Mouse (Mus musculus) left cerebral cortex, postnatal 10 days (tissue): ENCODE data around the gene Olfr692. TPM values are rescaled to one million over a fixed set of nuclear protein-coding genes. Genes with fewer than 3 reads are reported as not detected.
"Not testable (repeated sequence)": the region's sequence is repeated elsewhere in the genome, so short reads cannot be mapped to it uniquely, and the experiment has no call there.

ENCODE experiments used
- DNase-seq, 2 experiments: peaks; one replicate each; pipeline ENCODE4 v3.0.0; 2021 to 2022; ENCODE audit warnings: low spot score in 2 of 2, mixed read lengths in 1 of 2; ENCODE audit errors: extremely low spot score in 1 of 2
- intact Hi-C: fragments of 180-260 bp; cut with DNase I; formaldehyde crosslinking; loops from one replicate; pipeline ENCODE4 v1.15.1; 2025
- total RNA-seq, 2 experiments: library from RNA; stranded (reverse); gene quantifications; 2 replicates each; pipeline ENCODE4 v1.2.3; 2021

Gene Olfr692
- total RNA-seq, result not detected

DNA sequence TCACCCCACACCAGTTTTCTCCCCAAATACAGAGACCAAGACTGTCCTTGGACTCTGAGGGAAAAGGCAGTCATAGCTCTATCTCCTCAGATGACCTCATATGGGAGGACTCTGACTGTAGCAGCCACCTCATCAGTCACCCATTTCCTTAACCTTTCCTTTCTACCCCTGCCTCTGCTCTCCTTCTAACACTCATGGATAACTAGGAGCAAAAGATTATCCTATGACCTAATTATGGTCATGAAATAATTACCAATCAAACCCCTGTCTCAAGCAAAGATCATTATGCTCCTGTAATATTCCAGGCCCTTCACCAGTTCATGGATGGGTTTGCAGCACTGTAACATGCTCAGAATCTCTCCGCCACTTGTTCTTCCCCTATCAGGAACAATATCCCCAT is at the start of gene Olfr692:
Gene Olfr692 (plus strand): TSS at position 301 of the 400 bp plus-strand sequence.
- DNase-seq, result no peak
- intact Hi-C loops, result no loop called here

- DNase-seq, result no peak
- intact Hi-C loops, result loop anchor here (10.0 kb wide), 1 partner anchor 141 kb away; the partner anchor contains the start of gene Olfr685
These were observed 42.7 kb upstream of the Olfr692 start for GRCm38 (mm10) chr7:105325302-105325701.

- intact Hi-C loops, result no loop called here
- DNase-seq, result no peak
These were observed 34.0 kb upstream of the Olfr692 start, which contains the start of gene Olfr690 for GRCm38 (mm10) chr7:105334004-105334403. Olfr690 (minus strand) TSS chr7:105334104.

GRCm38 (mm10) chr7:105342170-105342569 is 25.9 kb upstream of the Olfr692 start, which contains the start of gene Olfr691:
Olfr691 (minus strand) TSS chr7:105342270.
- intact Hi-C loops, result no loop called here
- no peak for DNase-seq

DNA sequence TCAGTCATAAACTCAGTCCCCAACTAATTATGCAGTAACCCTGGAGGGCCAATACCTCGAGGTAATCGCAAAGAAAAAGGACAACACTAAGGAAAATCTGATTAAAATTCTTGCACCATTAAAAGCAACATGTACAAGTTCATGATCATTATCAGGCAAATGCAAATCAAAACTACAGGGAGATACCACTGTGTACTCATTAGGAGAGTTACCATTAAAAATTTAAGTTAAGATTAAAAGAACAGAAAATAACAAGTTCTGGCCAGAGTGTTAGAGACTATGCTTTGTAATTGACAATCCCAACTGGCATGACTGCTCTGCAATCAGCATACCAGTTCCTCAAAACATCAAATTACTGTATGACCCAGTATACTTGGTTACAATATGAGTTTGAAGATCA is 25.3 kb upstream of the Olfr692 start:
- intact Hi-C loops, result no loop called here
- no peak for DNase-seq

DNA sequence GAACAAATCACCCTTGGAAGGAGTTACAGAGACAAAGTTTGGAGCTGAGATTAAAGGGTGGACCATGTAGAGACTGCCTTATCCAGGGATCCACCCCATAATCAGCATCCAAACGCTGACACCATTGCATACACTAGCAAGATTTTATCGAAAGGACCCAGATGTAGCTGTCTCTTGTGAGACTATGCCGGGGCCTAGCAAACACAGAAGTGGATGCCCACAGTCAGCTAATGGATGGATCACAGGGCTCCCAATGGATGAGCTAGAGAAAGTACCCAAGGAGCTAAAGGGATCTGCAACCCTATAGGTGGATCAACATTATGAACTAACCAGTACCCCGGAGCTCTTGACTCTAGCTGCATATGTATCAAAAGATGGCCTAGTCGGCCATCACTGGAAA is 12.0 kb upstream of the Olfr692 start:
- intact Hi-C loops, DNase-seq: not testable (repeated sequence)

GRCm38 (mm10) chr7:105356487-105356886 is 11.5 kb upstream of the Olfr692 start:
- intact Hi-C loops, DNase-seq: not testable (repeated sequence)

GRCm38 (mm10) chr7:105361713-105362112 is 6.3 kb upstream of the Olfr692 start:
- no peak for DNase-seq
- intact Hi-C loops, result no loop called here

DNA sequence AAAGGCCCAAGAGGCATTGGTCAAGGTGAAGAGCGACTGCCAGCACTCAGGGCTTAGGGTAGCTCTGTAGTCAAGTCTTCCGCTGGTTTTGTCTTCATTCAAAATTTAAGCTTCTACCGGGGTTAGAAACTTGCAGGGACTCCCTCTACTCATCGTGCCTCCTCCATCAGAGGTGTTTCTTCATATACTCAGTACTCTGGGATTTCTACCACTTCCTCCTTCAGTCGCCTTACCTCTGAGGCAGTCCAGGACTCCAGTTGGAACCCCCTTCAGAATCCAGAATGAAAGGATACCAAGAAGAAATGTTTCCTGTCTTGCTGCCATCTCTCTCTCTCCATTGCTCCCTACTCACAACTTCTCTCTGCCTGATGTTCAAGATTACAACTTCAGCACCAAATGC is 762 bp upstream of the Olfr692 start:
- no peak for DNase-seq
- intact Hi-C loops, result no loop called here

DNA sequence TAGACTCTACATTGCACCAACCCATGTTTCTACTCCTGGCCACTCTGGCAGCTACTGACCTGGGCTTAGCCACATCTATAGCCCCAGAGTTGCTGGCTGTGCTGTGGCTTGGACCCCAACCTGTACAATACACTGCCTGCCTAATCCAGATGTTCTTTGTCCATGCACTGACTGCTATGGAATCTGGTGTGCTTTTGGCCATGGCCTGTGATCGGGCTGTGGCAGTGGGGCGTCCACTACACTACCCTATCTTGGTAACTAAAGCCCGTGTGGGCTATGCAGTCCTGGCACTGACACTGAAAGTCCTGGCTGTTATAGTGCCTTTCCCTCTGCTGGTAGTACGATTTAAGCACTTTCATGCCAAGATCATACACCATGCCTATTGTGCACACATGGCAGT is 491 bp downstream of the Olfr692 start:
- DNase-seq, result no peak
- intact Hi-C loops, result no loop called here

- DNase-seq, result no peak
- intact Hi-C loops, result no loop called here
These were observed 4.9 kb downstream of the Olfr692 start for GRCm38 (mm10) chr7:105372912-105373311.

DNA sequence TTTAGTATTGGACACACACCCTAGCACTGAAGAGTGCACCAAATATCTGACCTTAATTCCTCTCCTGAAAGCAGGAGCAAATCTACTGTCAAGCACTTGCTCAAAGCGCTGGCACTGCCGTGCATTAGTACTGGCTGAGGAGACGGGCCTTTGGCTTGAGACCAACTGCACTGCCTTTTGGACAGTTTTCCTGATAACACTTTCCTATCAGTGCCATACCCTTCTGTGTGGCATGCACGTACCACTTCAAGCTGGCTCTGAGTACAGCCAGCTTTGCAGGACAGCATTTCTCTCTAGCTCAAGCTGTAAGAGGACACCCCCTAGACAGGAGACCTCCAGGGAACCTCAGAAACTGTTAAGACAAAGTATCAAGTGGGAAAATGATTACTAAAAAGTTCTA is 5.5 kb downstream of the Olfr692 start:
- no peak for DNase-seq
- intact Hi-C loops, result no loop called here

GRCm38 (mm10) chr7:105373976-105374375 is 5.9 kb downstream of the Olfr692 start:
- intact Hi-C loops, result no loop called here
- no peak for DNase-seq

DNA sequence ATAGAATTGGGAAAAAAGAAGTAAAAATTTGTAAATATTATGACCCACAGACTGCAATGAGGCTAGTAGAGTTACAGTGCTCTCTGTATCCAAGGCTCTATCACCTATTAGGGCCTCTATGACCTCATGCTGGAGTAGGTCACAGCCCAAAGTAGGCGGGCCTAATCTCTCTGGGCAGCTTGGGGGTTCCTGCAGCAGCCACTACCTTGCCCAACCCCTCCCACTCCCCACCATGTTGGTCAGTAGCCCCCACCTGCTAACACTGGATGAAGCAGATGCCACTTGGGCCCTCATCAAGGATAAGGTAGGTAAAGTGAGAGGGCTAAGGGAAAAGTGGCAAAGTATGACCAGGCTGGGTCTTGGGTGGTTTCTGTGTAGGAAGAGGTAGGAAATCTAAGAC is 6.8 kb downstream of the Olfr692 start, which contains the start of gene Gm5901:
Gene Gm5901 (plus strand): TSS at position 173 of the 400 bp plus-strand sequence.
- DNase-seq, result no peak
- intact Hi-C loops, result no loop called here

DNA sequence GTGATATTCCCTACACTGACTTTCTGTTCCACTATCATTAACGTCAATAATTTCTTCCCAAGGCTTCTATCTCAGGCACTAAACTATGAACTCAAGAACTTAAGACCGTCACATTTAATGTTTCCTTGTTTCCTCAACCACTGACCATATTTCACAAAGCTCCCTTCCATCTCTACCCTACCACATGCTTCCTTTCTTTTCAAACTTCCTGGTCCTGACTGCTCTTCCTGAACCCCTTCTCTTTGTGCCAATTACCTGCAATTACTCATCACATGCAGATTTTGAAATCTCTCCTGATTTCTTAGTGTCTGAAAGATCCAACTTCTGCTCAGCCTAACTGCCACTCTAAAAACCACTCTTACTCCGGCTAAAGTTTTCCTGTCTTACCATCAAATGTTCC is 12.3 kb downstream of the Olfr692 start:
- intact Hi-C loops, result loop anchor here (2.0 kb wide), 1 partner anchor 14 kb away; no protein-coding TSS in a partner anchor
- no peak for DNase-seq

DNA sequence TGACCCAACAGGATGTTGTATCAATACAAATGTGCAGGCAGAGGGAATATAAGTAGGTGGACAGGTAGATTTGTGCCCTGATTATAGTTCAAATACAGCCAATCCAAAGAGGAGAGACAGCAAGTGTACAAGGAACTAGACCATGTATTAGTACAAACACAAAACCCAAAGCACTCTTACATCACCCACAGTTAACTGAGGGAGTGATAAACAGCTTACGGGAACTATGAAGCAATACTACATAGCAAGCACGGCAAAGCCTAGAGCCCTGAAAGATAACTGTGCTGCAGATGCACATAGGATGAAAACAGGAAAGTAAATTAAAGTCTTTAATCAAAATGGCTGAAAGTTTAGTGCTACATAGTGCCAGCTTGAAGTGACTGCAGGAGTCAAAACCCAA is 19.7 kb downstream of the Olfr692 start:
- intact Hi-C loops, result no loop called here
- DNase-seq, result no peak

- no peak for DNase-seq
- intact Hi-C loops, result loop anchor here (10.0 kb wide), 1 partner anchor 215 kb away; no protein-coding TSS in a partner anchor
These were observed 22.2 kb downstream of the Olfr692 start for GRCm38 (mm10) chr7:105390236-105390635.

DNA sequence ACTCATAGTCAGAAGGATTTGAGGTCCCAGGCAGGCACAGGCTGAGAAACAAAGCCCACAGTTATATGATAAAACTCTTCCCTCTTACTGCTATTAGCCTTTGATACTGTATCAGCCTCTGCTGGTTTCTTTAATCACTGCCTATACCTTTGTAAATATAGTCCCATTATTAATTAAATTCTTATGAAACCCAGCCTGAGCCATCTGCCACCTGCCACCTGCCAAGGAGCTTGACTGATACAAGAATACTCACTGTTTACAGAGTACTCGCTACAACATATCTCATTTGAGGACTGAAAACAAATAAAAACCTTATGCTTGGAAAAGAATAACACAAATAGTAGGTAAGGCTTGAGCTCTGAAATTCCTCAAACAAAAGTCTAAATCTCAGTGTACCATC is 26.6 kb downstream of the Olfr692 start:
- intact Hi-C loops, result loop anchor here (2.0 to 10.0 kb wide), 2 partner anchors 14 to 220 kb away; no protein-coding TSS in a partner anchor
- no peak for DNase-seq

GRCm38 (mm10) chr7:105395131-105395820 is 27.2 kb downstream of the Olfr692 start:
- no peak for DNase-seq
- intact Hi-C loops, result loop anchor here (2.0 to 10.0 kb wide), 2 partner anchors 14 to 220 kb away; no protein-coding TSS in a partner anchor

DNA sequence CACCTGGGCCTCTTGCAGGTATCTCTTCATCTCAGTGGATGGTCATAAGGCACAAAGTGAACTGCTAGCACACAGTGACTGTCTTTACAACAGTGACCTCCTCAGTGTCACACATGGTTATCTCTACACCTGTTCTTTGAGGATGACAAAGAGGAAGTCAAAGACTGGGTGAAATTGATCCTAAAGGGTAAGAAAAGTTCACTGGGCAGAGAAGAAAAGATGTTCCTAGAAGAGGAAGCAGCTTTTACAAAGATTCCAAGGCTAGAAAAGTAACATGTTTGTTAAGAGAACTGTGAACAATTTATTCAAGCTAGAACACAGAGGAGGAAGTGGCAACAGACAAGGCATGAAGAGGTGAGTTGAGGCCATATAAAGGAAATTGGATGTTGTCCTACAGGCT is 28.1 kb downstream of the Olfr692 start:
- intact Hi-C loops, result loop anchor here (10.0 kb wide), 1 partner anchor 221 kb away; no protein-coding TSS in a partner anchor
- no peak for DNase-seq
